Mouse (Mus musculus) gastrocnemius, postnatal 10 days (tissue): ENCODE measurements around the gene Ift57. TPM values are rescaled to one million over a fixed set of nuclear protein-coding genes. Genes with fewer than 3 reads are reported as not detected.

Source experiments
- DNase-seq: peaks from one replicate; pipeline ENCODE4 v3.0.0; 2021; ENCODE audit warnings: mixed read lengths
- total RNA-seq, 2 experiments: library from RNA; stranded (reverse); gene quantifications; 2 replicates each; pipeline ENCODE4 v1.2.3; 2021

The Ift57 gene
- total RNA-seq, 2 experiments from 2014 or later = 6.3 to 10.3 TPM

DNA sequence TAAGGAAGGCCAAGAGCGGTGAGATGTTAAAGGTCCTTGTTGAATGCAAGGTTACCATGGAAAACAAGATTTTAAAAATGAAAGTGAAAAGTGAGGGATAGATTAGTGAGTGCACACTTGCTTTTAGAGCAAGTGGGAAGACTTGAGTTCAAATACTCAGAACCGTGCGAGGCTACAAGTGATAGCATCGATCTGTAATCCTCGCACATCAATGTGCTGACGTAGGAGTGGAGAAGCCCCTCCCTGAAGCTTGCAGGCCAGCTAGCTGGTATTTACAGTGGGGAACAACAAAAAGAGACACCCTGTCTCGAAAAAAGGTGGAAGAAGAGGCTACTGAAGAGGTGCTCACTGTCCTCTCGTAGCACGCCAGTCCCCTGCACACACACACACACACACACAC, 94.6 kb downstream of the Ift57 start:
- DNase-seq = no peak

- no peak for DNase-seq
These were observed 97.2 kb downstream of the Ift57 start for GRCm38 (mm10) chr16:49796271-49796670.

DNA sequence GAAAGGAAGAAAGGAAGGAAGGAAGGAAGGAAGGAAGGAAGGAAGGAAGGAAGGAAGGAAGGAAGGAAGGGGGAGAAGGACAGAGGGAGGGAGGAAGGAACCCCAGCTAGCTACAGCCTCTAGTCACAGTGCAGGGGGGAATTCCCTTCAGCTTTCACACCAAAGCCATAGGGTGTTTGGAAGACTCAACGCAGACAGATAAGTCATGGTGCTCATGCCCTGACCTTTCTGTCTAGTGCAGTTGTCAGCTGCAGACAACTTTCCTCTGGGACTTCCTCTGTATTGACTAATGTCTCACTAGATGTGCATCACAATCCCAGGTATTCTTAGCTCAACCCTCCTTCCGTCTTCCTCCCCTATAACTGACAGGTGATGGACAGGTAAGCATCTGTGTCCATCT, 97.9 kb downstream of the Ift57 start:
- no peak for DNase-seq

- DNase-seq = no peak
These were observed 99.8 kb downstream of the Ift57 start for GRCm38 (mm10) chr16:49798790-49799189.

DNA sequence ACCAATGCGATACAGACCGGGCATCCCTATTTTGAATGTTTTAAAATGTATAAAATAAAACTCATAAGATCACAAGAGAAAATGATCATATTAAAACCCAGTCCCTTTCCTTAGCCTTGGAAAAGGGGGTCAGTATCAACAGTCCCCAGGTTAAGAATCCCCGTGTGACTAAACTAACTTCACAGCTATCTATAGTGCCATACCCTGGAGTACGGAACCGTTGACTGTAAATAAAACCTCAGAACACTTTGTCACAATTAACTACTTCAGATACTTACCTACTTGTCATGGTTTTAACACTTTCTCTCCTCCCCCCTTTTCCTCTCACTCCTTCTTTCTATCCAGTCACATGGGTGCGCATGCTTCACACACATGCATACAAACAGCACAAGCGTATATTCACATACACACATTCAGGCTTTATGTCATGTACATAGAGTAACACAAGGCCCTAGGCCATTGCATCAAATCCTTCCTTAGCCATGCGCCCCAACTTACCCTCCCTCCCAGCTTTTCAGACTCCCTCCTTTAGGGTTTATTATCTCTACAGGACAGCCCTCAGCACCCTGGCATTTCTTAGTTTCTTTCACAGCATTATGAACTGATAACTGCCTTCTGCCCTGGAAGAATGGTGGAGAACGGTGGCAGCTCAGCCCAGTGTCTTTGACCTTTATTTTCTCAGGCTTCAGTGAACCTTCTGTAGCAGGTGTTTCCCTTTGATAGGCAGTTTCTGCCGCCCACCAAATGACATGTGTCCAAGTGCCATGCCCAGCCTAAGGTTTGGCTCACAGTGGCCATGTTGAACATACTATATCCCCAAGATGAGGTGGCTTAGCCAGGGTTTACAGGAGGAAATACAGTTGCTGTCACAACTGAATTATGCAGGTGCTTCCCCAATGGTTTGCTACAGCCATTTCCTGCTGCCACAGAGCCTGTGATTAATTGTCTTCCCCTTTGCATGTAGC, 100.8 kb downstream of the Ift57 start, which contains the start of gene Cd47:
TSS of gene Cd47 (plus strand) at position 937 of the 965 bp plus-strand sequence.
- no peak for DNase-seq

DNA sequence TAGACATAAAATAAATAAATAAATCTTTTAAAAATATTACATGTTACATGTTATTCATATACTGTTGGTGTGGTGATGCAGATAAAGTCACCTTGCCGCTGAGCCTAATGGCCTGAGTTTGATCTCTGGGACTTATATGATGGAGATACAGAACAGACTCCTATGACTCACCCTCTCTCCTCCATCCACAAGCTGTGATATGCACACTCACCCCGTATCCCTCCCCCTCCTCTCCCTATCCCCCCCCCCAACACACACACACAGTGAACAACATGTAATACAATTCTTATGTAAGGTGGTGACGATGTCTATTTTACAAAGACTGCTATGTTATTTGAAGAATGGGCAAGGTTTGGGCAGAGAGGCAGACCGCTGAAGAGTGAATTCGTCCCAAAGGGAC, 102.0 kb downstream of the Ift57 start:
- no peak for DNase-seq

DNA sequence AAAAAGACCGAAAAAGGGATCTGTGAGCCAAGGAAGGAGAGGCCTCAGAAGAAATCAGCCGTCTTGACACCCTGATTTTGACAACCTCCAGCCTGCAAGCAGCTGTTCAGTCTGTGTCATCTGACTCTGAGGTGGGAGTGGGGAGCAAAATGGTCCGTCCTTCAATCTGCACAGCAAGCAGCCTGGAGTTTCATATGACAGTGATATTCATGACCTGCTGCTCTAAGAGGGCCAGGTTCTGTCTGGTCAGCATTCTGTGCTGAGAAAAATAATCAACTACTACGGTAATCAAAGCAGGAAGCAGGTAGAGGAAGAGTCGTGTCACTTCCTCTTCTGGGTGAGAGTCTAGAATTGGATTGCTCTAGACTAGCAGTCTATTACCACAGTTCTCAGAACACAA, 102.4 kb downstream of the Ift57 start:
- DNase-seq = no peak

GRCm38 (mm10) chr16:49802993-49803392, 104.0 kb downstream of the Ift57 start:
- DNase-seq = no peak

- no peak for DNase-seq
These were observed 105.0 kb downstream of the Ift57 start for GRCm38 (mm10) chr16:49803932-49804461.

- DNase-seq = no peak
These were observed 107.9 kb downstream of the Ift57 start for GRCm38 (mm10) chr16:49806920-49807319.

GRCm38 (mm10) chr16:49807419-49807841, 108.4 kb downstream of the Ift57 start:
- no peak for DNase-seq

GRCm38 (mm10) chr16:49807862-49808430, 108.9 kb downstream of the Ift57 start:
- no peak for DNase-seq

DNA sequence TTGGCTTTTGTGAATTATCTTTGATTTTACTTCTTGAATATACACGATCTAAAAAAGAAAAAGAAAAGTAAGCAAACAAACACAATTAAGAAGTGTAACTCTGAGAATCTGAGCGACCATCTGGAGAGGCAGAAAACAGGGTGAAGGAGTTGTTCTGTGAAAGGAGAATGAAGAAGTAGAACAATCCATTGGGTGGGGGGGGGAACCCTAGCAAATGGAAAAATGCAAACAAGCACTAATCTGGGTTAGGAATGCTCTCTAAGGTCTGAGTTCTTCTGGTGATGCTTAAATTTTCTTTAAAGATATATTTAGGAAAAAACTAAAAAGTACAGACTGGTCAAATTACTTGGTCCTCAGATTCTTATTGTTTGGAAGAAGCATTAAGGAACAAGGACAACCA, 112.9 kb downstream of the Ift57 start:
- DNase-seq = no peak

DNA sequence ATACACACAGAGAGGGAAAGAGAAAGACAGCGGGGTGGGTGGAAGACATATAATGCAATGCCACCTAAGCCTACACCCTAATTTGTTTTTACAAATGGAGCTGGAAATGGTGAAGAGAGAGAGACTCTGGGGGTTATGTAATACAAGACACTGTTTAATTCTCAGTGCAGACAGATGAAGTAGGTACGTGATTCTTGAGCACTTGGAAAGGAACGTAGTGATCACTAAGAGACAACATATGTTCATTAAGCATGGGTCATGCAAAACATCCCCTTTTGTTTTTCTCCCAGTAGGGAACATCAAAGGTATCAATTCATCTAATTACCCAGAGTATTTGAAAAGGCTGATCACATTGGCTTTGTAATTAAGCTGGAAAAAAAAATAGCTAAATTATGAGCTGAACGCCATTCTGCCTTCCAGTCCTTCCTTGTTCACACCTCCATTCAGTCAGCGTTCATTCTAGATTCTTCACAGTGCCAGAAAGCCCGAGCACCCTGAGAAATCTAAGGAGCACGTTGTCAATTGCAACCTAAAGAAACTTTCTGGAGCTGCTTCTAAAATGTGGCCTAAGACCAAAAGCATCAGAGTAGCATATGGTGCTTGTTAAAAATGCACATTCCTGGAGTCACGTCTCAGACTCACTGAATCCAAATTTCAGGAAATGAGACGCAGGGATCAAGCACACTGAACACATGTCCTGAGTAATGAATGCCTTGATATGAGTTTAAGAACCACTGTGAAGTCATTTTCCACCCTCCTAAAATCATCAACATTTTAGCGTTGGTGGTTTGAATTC, 114.0 kb downstream of the Ift57 start:
- no peak for DNase-seq

GRCm38 (mm10) chr16:49814419-49814818, 115.4 kb downstream of the Ift57 start:
- no peak for DNase-seq

Other genes starting within 250 kb of the Ift57 start
- gene Cd47, start 101.3 kb downstream of the Ift57 start, total RNA-seq = 10 to 100 TPM; 41.9 to 49.2 TPM